Mouse (Mus musculus) lung, adult 2 months (tissue): Measurements from ENCODE around the gene Fgf14. TPM values are rescaled to one million over a fixed set of nuclear protein-coding genes. Genes with fewer than 3 reads are reported as not detected.
"Not testable (repeated sequence)": the region's sequence is repeated elsewhere in the genome, so short reads cannot be mapped to it uniquely, and the experiment has no call there.

Experiments used
- DNase-seq: peaks from one replicate; pipeline ENCODE4 v3.0.0; 2022
- H3K4me1 ChIP-seq: fragments of 200-500 bp; 2 replicates; pipeline ENCODE4 v1.6.1; 2011; ENCODE audit warnings: low read length; ENCODE audit not compliant: control insufficient read depth, insufficient read depth
- H3K4me3 ChIP-seq: fragments of 200-500 bp; replicated peaks from 2 replicates; pipeline ENCODE3; 2011; ENCODE audit warnings: low read depth, mild to moderate bottlenecking, control low read depth, low read length; ENCODE audit errors: extremely low read depth
- CTCF ChIP-seq: fragments of 200-500 bp; IDR thresholded peaks from 2 replicates; pipeline ENCODE4 v1.5.1; 2011; ENCODE audit warnings: mild to moderate bottlenecking, low read length, control low read depth; ENCODE audit not compliant: insufficient read depth
- POLR2A ChIP-seq: fragments of 200-500 bp; IDR thresholded peaks from 2 replicates; pipeline ENCODE4 v1.6.1; 2011; ENCODE audit warnings: low read depth, mild to moderate bottlenecking, control low read depth, low read length, borderline replicate concordance; ENCODE audit errors: extremely low read depth
- WGBS: fragments of 180-500 bp; shearing (Covaris S2); methylation state at CpG from one replicate; pipeline ENCODE4 v1.1.7; 2018; 5-methylcytosine and 5-hydroxymethylcytosine counted together
- polyA plus RNA-seq: library from polyadenylated mRNA; depleted of rRNA; stranded (reverse); fragments of >200 nt; gene quantifications from 2 replicates; pipeline ENCODE4 v1.2.3, GENCODE M21; 2012

Gene Fgf14
- polyA plus RNA-seq, 1 experiment: not detected

DNA sequence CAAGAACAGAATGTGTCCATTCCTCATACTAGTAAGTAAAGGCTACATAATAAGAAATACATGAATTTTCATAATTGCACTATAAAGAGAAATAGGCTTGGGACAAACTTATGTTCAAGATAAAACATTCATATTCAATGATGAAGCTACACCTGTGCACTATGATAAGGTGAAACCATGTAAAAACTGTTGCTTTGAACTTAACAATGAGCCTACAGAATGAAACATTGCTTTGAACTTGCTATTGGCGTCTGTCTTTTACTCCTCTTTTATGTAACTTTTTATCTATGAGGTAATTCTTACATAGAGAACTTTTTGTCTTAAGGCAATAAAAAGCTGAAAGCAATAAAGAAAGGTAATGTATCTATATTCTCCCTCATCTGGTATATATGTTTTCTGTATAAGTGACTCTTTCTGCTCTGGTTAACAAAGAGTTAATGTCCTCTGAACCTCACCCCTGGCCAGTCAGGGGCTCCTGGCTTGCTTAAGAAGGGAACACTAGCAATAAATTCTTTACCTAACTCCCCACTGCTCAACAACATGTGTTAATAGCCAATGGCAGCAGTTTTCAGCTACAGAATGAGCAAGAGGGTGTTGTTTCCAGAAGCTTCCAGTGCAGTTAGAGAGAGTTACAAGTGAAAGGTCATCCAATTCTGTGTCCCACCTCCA is 569.6 kb downstream of the Fgf14 start:
- TF ChIP-seq CTCF: no peak
- no peak for TF ChIP-seq POLR2A
- no peak overlapping the region for H3K4me3 ChIP-seq
- DNase-seq: no peak
- H3K4me1 ChIP-seq: no peaks in the 10 kb centered on the region
- 75% methylated on average over 1 of the region's 1 CpGs for WGBS

DNA sequence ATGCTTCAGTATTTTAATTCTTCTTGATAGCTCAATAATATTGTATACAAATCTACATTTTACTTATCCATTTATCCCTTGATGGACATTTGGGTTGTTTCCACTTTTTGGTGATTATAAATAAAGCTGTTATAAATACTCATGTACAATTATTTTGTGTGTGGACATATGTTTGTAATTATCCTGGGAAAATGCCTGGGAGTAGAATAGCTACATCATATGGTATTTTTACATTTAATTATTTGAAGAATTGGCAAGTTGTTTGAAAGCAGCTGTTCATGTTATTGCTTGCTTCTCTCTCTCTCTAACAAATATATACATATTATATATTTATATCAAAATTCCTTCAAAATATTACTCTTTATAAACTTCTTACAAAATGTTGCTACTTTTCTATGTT is 593.8 kb downstream of the Fgf14 start:
- no peaks in the 10 kb centered on the region for H3K4me1 ChIP-seq
- DNase-seq: no peak
- TF ChIP-seq POLR2A (no peak), CTCF (no peak)
- no peak overlapping the region for H3K4me3 ChIP-seq

DNA sequence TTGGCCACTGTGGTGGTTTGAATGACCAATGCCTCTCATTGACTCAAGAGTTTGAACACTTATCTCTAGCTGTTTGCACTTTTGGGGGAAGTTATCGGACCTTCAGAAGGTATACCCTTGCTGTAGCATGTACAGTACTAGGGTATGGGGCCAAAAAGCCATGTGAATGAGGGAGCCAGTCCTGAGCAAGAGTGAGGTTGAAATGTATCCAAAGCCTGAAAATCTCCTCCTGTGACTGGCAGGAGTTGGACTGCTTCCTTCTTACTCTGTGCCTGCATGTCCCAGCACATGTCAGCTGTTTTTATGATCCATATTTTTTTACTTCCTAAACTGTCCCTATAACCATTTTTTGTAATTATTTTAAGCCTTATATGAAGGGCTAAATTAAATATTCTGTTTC is 632.9 kb downstream of the Fgf14 start:
- no peak for DNase-seq
- WGBS: 62% methylated on average over 1 of the region's 1 CpGs
- Histone ChIP-seq H3K4me3 (no peak overlapping the region), H3K4me1 (no peaks in the 10 kb centered on the region)
- TF ChIP-seq CTCF (no peak), POLR2A (no peak)

DNA sequence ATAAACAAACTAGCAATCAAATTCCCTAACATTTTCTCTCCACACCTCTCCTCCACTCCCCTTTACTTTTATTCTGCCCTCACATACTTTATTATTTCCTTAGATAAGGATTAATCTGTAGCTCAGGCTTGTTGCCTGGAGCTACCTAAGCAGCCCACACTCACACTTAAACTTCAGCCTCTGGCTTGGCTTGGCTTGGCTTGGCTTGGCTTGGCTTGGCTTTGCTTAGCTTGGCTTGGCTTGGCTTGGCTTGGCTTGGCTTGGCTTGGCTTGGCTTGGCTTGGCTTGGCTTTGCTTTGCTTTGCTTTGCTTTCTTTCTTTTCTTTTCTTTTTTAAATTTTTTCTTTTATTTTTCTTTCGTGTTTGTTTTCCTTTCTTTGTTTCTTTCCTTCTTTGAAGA is 636.3 kb downstream of the Fgf14 start:
- 70% methylated on average over 1 of the region's 1 CpGs for WGBS
- H3K4me1 ChIP-seq: no peaks in the 10 kb centered on the region
- TF ChIP-seq POLR2A (no peak), CTCF (no peak)
- no peak for DNase-seq
- no peak overlapping the region for H3K4me3 ChIP-seq

DNA sequence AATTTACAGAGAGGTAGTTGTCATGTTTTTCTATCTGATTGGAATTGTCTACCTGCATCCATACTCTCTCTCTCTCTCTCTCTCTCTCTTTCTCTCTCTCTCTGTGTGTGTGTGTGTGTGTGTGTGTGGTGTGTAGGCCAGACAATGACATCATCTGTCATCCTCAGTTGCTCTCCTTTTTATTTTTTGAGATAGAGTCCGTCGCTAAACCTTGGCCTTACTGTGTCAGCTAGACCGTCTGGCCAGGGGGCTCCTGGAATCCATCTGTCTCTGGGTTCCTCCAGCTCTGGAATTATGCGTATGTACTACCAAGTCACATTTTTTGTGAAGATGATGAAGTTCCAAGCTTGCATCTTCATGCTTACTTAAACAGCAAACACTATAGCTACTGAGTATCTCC is 639.5 kb downstream of the Fgf14 start:
- no peaks in the 10 kb centered on the region for H3K4me1 ChIP-seq
- WGBS: 76% methylated on average over 4 of the region's 4 CpGs
- H3K4me3 ChIP-seq: no peak overlapping the region
- no peak for TF ChIP-seq POLR2A
- TF ChIP-seq CTCF: no peak
- no peak for DNase-seq

DNA sequence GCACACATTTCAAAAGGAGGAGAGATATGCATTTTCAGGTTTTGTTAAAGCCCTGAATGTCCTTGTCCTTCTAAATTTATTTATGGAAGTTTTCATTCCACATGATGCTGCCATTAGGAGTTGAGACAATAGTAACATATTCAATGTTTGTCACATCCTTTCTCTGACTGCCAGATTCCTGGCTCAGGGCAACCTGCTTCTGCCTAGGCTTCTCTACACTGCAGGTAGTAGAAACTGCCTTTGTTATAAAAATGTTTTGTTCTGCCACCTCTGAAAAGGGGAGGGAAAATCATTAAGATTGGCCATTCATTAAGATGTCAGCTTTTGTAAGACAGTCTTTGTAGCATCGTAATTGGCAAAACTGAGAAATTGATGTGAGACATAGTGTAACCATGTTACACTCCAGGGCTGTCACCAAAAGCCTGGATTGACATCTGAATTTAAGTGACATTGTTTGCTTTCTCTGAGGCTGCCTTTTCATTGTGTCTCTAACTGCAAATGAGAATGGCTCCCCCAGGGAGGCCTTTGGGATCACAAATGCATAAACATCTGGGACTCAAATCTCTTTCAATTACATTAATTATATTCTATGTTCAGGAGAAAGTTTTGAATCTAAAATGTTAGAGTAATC is 640.2 kb downstream of the Fgf14 start:
- 72% methylated on average over 1 of the region's 1 CpGs for WGBS
- Histone ChIP-seq H3K4me3 (no peak overlapping the region), H3K4me1 (no peaks in the 10 kb centered on the region)
- no peak for TF ChIP-seq CTCF
- no peak for TF ChIP-seq POLR2A
- no peak for DNase-seq

DNA sequence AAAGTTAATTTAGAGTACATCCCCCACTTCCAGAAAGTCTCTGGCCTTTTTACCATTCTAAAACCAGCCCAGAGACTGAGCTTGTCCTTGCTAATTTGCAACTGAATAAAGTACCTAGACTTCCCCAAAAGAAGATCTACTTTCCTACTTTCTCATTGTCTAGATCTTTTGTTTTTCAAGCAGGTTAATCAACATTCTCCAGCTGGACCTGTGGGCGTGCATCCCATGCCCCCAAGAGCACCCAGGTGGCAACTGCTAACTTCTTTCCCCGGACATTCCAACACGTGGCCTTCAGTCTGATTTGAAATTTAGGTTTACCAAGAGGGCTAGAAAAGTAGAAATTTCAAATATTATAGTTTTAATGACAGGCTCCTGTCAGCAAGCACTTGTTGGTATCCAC is 643.6 kb downstream of the Fgf14 start:
- not testable (repeated sequence) for DNase-seq, H3K4me1 ChIP-seq, H3K4me3 ChIP-seq
- 56% methylated on average over 3 of the region's 3 CpGs for WGBS

DNA sequence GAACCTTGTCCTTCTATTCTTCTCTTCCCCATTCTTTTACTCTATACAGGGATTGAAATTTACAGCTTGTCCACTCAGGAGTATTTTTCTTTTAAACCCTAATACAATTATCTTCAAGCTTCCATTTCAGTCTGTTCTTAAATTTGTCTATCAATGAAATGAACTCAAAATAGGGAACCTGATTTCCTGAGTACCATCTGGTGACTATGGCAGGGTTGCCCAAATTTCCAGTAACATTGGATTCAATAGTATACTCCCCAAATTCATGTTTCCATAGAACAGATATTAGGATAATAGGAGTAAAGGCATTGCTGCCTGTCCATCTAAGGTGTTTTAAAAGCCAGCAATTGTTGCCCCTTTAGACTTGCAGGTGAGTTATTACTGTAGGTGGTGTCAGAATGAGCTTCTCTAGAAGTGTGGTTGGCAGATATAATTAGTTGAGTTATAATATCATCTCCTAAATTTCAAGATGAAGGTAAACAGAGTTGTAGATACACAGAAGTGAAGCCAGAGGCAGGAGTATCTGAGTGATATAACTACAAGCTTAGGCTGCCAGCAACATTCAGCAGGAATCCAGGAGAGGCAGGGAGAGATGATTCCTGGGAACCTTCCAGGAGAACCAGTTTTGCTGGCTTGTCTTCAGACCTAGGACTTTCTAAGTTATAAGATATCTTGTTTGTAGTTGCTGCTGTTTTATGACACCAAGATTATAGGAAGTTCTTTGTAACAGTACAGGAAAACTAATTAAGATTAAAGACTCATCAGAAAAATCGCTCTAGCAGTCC is 648.8 kb downstream of the Fgf14 start:
- Histone ChIP-seq H3K4me3 (no peak overlapping the region), H3K4me1 (no peaks in the 10 kb centered on the region)
- 67% methylated on average over 1 of the region's 1 CpGs for WGBS
- DNase-seq: no peak
- TF ChIP-seq CTCF (no peak), POLR2A (no peak)

DNA sequence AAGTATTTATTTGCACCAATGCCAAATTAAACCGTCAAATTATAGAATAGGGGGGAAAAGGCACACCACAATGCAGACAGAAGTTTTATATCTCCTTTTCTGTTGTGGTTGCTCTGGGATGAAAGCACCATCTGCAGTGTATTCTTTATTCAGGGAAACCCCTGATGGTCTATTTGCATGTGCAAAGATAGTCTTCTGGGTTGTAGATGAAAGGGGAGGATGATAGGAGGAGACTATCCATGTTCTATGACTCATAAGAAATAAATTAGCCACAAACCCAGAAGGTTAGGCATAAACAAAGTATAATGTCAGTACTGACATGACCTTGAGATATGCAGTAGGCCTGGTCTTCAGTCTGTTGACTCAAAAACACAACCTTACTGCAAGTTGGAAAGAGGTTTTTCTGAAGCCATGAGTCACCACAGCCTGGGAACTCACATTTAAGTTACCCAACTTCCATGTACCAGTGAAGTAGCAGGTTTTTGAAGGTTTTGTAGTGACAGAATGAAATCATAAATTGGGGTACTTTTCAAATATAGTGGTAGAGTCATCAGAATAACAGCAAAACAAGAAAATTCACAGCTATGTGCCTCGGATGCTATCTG is 686.2 kb downstream of the Fgf14 start:
- Histone ChIP-seq H3K4me3 (no peak overlapping the region), H3K4me1 (no peaks in the 10 kb centered on the region)
- TF ChIP-seq CTCF (no peak), POLR2A (no peak)
- WGBS: 62% methylated on average over 2 of the region's 2 CpGs
- no peak for DNase-seq

DNA sequence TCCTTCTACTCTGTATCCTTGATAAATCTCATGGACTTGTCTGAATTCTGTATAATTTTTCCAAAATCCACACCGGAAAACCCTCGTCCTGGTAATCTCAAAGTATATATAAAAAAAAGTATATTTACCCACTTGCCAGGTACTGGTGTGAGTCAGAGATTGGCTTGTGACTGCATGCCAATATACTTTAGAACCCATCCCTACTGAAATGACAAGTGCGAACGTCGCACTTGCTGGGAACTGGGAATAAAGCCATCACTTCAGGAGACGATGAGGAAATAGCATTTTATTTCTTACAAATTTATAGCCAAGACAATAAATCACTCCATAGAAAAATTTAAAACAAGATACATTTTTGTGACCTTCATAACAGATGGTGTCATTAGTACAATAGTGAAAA is 708.9 kb downstream of the Fgf14 start:
- no peaks in the 10 kb centered on the region for H3K4me1 ChIP-seq
- H3K4me3 ChIP-seq: no peak overlapping the region
- WGBS: 82% methylated on average over 6 of the region's 6 CpGs
- no peak for DNase-seq
- TF ChIP-seq CTCF (no peak), POLR2A (no peak)
